Mouse (Mus musculus): Measurements from ENCODE around the gene Ric1. TPM values are rescaled to one million over a fixed set of nuclear protein-coding genes. Genes with fewer than 3 reads are reported as not detected.

Ric1 gene
- total RNA-seq (2014; fragmentation: Nextera tagmentation): 45.0 and 59.1 TPM in 2 replicates
- total RNA-seq (2017): 50.5 and 50.7 TPM in 2 replicates
- polyA plus RNA-seq (2012): 10.8 and 13.5 TPM in 2 replicates

DNA sequence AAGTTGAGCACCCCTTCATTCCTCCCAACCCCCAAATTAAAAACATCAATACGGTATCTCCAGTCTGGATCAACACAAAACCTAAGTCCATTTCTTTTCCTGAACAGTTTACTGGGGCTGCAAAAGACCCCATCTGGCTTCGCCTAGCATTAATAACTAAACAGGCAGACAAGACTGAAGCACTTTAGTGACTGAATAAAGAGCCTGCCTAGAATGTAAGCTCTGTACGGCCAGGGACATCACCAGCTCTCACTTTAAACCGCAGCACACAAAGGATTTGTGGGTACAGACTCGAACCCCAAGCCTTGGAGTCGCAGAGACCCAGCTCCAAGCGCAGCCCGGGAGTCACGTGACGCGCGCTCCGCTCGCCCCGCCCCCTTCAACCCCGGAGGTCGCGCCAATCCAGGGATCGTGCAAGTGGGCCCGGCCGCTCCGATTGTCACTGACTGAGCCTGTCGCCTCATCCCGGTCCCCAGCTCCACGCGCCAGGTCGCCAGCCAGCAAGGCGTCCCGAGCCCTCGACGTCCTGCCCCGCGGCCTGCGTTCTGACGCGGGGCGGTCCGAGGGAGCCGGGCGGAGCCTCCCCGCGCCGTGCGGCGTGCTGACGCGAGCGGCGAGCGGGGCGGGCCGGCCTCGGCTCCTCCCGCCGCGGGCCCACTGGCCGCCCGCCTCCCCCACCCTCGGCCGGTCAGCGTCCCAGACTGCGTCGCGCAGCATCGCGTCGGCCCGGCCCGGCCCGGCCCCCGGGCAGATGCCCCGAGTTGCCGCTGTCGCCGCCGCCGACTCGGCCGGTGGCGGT lies at the start of gene Ric1:
TSS of gene Ric1 (plus strand) at position 646 of the 799 bp plus-strand sequence.
- Histone ChIP-seq H3K4me1 (ENCODE audit: insufficient read depth, low read depth, low read length) (peaks cover 20% of the 10 kb centered on the region), H3K9me3 (replicated peaks) (no peaks in the 10 kb centered on the region), H3K27me3 (ENCODE audit: insufficient read depth, low read length) (no peaks in the 10 kb centered on the region), H3K4me3 (ENCODE audit: low read depth, low read length) (peak within 1 kb of the TSS; percentile 91), H3K36me3 (replicated peaks) (peaks cover 10% of the 10 kb centered on the region)
- no peak for TF ChIP-seq GATA2 (IDR thresholded peaks at IDR 0.05; ENCODE audit: borderline replicate concordance, low read depth, low read length)
- TF ChIP-seq POLR2AphosphoS5 (IDR thresholded peaks at IDR 0.05; ENCODE audit: insufficient replicate concordance, low read depth, low read length): no peak
- TF ChIP-seq TAL1 (conservative IDR thresholded peaks at IDR 0.05; ENCODE audit: low read depth, low read length): no peak
- DNase-seq (ENCODE audit: low spot score) (peak; percentile 83), ATAC-seq (ENCODE audit: extremely low read depth, insufficient number of reproducible peaks, low FRiP score, poor library complexity, severe bottlenecking) (peak; percentile 50)

DNA sequence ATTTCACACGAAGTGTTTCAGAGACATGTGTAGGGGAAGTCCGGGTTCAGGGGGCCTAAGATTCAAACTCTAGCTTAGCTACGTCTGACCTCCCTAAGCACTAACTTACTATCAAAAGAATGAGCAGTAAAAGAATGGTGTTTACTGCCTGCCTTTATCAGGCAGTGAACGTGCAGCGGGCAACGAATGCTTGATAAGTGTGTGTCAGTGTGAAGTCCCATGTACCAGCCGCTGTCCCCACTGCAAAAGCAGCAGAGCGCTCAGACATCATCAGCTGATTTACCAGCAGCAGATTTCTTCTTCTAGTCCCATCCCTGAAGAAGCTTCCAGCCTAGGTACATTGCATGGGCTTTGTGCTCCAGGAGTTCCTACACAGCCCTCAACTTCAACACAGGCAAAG lies 49.7 kb upstream of the Ric1 start:
- H3K9me3 ChIP-seq (replicated peaks): no peaks in the 10 kb centered on the region
- ATAC-seq (ENCODE audit: extremely low read depth, insufficient number of reproducible peaks, low FRiP score, poor library complexity, severe bottlenecking): no peak
- no peak for DNase-seq (ENCODE audit: low spot score)
- H3K4me3 ChIP-seq (ENCODE audit: low read depth, low read length): no peak overlapping the region
- no peaks in the 10 kb centered on the region for H3K27me3 ChIP-seq (ENCODE audit: insufficient read depth, low read length)
- TF ChIP-seq TAL1 (conservative IDR thresholded peaks at IDR 0.05; ENCODE audit: low read depth, low read length) (no peak), GATA2 (IDR thresholded peaks at IDR 0.05; ENCODE audit: borderline replicate concordance, low read depth, low read length) (no peak), GATA1 (IDR thresholded peaks at IDR 0.05; ENCODE audit: borderline replicate concordance, low read length) (no peak), CTCF (IDR thresholded peaks at IDR 0.05; ENCODE audit: low read depth, low read length) (no peak), POLR2AphosphoS5 (IDR thresholded peaks at IDR 0.05; ENCODE audit: insufficient replicate concordance, low read depth, low read length) (no peak)
- peaks cover 53% of the 10 kb centered on the region for H3K4me1 ChIP-seq (ENCODE audit: insufficient read depth, low read depth, low read length)
- peaks cover 7% of the 10 kb centered on the region for H3K36me3 ChIP-seq (replicated peaks)

DNA sequence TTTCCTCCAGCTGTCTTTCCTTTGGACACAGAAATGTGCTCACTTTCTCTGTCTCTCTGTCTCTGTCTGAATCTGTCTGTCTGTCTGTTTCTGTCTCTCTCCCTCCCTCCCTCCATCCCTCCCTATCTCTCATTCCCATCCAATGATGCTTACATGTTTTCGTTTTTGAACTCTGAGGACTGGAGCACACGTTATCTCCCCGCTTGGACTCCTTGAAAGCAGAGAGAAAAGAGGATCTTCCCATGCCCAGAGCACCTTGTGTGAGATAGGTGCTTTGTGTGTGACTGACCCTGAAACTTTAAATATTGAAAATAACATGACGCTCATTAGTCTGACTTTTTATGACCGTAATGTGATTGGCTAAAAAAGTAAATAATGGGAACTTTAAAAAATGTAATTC lies 49.1 kb upstream of the Ric1 start:
- no peak overlapping the region for H3K4me3 ChIP-seq (ENCODE audit: low read depth, low read length)
- TF ChIP-seq CTCF (IDR thresholded peaks at IDR 0.05; ENCODE audit: low read depth, low read length) (no peak), GATA1 (IDR thresholded peaks at IDR 0.05; ENCODE audit: borderline replicate concordance, low read length) (no peak), GATA2 (IDR thresholded peaks at IDR 0.05; ENCODE audit: borderline replicate concordance, low read depth, low read length) (no peak), TAL1 (conservative IDR thresholded peaks at IDR 0.05; ENCODE audit: low read depth, low read length) (no peak), POLR2AphosphoS5 (IDR thresholded peaks at IDR 0.05; ENCODE audit: insufficient replicate concordance, low read depth, low read length) (no peak)
- H3K4me1 ChIP-seq (ENCODE audit: insufficient read depth, low read depth, low read length): peaks cover 55% of the 10 kb centered on the region
- DNase-seq (ENCODE audit: low spot score) (no peak), ATAC-seq (ENCODE audit: extremely low read depth, insufficient number of reproducible peaks, low FRiP score, poor library complexity, severe bottlenecking) (no peak)
- no peaks in the 10 kb centered on the region for H3K27me3 ChIP-seq (ENCODE audit: insufficient read depth, low read length)
- no peaks in the 10 kb centered on the region for H3K9me3 ChIP-seq (replicated peaks)
- peaks cover 7% of the 10 kb centered on the region for H3K36me3 ChIP-seq (replicated peaks)

DNA sequence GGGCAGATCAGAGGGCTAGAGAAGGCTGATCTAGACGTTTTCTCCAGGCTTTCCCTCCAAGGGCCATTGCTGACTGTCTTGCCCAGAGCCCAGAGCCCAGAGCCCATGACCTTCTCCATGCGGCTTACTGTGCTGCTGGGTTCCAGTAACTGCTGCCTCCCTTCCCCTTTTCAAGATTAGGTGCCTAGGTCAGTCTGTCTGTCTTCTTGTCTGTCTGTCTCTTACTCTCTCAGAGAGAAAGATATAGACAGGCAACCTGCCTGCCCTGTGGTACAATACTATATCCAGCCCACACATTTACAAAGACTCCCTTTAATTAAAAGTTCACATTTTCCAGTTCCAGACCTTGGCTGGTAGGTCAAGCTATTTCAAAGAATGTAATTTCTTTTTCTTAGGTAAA lies 47.3 kb upstream of the Ric1 start:
- Histone ChIP-seq H3K36me3 (replicated peaks) (peaks cover 7% of the 10 kb centered on the region), H3K4me1 (ENCODE audit: insufficient read depth, low read depth, low read length) (peaks cover 57% of the 10 kb centered on the region), H3K4me3 (ENCODE audit: low read depth, low read length) (no peak overlapping the region), H3K27me3 (ENCODE audit: insufficient read depth, low read length) (peaks cover 3% of the 10 kb centered on the region; the same call in 1 of the 2 replicates), H3K9me3 (replicated peaks) (no peaks in the 10 kb centered on the region)
- TF ChIP-seq CTCF (IDR thresholded peaks at IDR 0.05; ENCODE audit: low read depth, low read length): no peak
- no peak for TF ChIP-seq POLR2AphosphoS5 (IDR thresholded peaks at IDR 0.05; ENCODE audit: insufficient replicate concordance, low read depth, low read length)
- no peak for TF ChIP-seq GATA1 (IDR thresholded peaks at IDR 0.05; ENCODE audit: borderline replicate concordance, low read length)
- TF ChIP-seq TAL1 (conservative IDR thresholded peaks at IDR 0.05; ENCODE audit: low read depth, low read length): no peak
- TF ChIP-seq GATA2 (IDR thresholded peaks at IDR 0.05; ENCODE audit: borderline replicate concordance, low read depth, low read length): no peak
- ATAC-seq (ENCODE audit: extremely low read depth, insufficient number of reproducible peaks, low FRiP score, poor library complexity, severe bottlenecking) (no peak), DNase-seq (ENCODE audit: low spot score) (no peak)

DNA sequence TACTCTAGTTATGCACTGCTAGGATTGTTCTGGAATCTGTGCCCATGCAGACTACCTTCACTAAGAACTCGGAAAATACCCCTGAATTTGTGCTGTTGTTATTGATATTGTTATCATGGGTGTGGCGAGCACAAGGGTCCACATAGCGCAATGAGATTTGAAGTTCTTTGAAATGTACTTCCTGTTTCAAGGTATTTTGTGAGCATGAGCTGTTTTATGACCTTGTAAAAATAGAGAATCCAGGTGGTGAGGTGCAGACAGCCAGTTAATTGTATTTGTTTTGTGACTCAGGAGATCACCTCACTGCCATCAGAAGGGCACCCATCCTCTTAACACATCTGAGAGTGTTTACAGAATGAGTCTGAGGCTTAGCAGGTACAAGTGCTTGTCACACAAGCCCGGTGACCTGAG lies 46.9 kb upstream of the Ric1 start:
- H3K27me3 ChIP-seq (ENCODE audit: insufficient read depth, low read length): peaks cover 5% of the 10 kb centered on the region; the same call in 1 of the 2 replicates
- H3K4me1 ChIP-seq (ENCODE audit: insufficient read depth, low read depth, low read length): peaks cover 57% of the 10 kb centered on the region
- peaks cover 7% of the 10 kb centered on the region for H3K36me3 ChIP-seq (replicated peaks)
- DNase-seq (ENCODE audit: low spot score) (no peak), ATAC-seq (ENCODE audit: extremely low read depth, insufficient number of reproducible peaks, low FRiP score, poor library complexity, severe bottlenecking) (peak; percentile 40; the same call in 1 of the 2 replicates)
- TF ChIP-seq GATA1 (IDR thresholded peaks at IDR 0.05; ENCODE audit: borderline replicate concordance, low read length): no peak
- TF ChIP-seq TAL1 (conservative IDR thresholded peaks at IDR 0.05; ENCODE audit: low read depth, low read length): 0 out of 2 replicates have a peak, but pooled peaks have one; percentile 18
- no peaks in the 10 kb centered on the region for H3K9me3 ChIP-seq (replicated peaks)
- no peak overlapping the region for H3K4me3 ChIP-seq (ENCODE audit: low read depth, low read length)

DNA sequence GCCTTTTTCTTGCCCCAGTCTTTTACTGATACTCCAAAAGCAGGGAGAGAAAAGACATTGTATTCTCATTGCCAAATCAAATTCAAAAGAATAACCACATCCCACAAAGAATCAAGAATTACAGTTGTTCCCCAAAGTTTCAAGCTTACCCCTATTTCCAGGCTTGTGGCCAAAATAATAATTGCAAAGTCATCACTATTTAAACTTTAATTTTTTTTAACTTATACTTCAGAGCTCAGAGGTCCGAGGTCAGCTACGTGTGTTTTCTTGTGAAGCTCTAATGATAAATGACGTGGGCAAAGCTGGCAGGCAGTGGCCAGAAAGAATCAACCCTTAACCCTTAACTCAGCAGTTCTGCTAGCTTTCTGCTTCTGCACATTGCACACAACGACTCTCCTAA lies 43.5 kb upstream of the Ric1 start:
- H3K4me3 ChIP-seq (ENCODE audit: low read depth, low read length): no peak overlapping the region
- TF ChIP-seq GATA1 (IDR thresholded peaks at IDR 0.05; ENCODE audit: borderline replicate concordance, low read length) (no peak), TAL1 (conservative IDR thresholded peaks at IDR 0.05; ENCODE audit: low read depth, low read length) (no peak), GATA2 (IDR thresholded peaks at IDR 0.05; ENCODE audit: borderline replicate concordance, low read depth, low read length) (no peak), CTCF (IDR thresholded peaks at IDR 0.05; ENCODE audit: low read depth, low read length) (no peak), POLR2AphosphoS5 (IDR thresholded peaks at IDR 0.05; ENCODE audit: insufficient replicate concordance, low read depth, low read length) (no peak)

More for the DNA sequence above, 43.5 kb upstream of the Ric1 start:
- H3K36me3 ChIP-seq (replicated peaks): no peaks in the 10 kb centered on the region
- H3K27me3 ChIP-seq (ENCODE audit: insufficient read depth, low read length): peaks cover 5% of the 10 kb centered on the region; the same call in 1 of the 2 replicates
- H3K9me3 ChIP-seq (replicated peaks): no peaks in the 10 kb centered on the region
- peaks cover 77% of the 10 kb centered on the region for H3K4me1 ChIP-seq (ENCODE audit: insufficient read depth, low read depth, low read length)
- no peak for DNase-seq (ENCODE audit: low spot score)
- no peak for ATAC-seq (ENCODE audit: extremely low read depth, insufficient number of reproducible peaks, low FRiP score, poor library complexity, severe bottlenecking)
